Mouse (Mus musculus): ENCODE results near the gene Rbm20.
A peak's percentile ranks its signal among the peaks of the same experiment; 100 is the strongest.

The Rbm20 gene

DNA sequence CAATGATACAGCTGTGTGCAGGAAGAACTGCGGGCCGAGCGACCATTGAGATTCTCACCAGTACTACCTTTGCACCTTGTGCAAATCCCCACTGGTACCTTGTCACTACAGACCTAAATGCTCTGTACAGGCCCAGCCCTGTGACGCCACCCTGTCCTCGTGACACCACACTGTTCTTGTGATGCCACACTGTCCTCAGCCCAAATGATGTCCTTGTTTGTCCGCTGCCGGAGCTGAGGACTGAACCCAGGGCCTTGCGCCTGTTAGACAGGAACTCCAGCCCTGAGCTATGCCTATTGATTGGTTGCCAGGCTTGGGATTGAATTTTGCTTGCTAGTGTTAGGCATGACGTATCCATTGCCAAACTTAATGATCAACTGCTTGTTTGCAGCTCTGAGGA lies 40.3 kb downstream of the Rbm20 start:
- DNase-seq (ENCODE audit: low spot score): no peak

- DNase-seq (ENCODE audit: low spot score): no peak
These were observed 45.1 kb downstream of the Rbm20 start for GRCm38 (mm10) chr19:53722186-53722585.

GRCm38 (mm10) chr19:53724053-53724452 lies 46.9 kb downstream of the Rbm20 start:
- DNase-seq (ENCODE audit: low spot score): no peak

GRCm38 (mm10) chr19:53726340-53726739 lies 49.2 kb downstream of the Rbm20 start:
- DNase-seq (ENCODE audit: low spot score): no peak

GRCm38 (mm10) chr19:53726755-53727154 lies 49.6 kb downstream of the Rbm20 start:
- DNase-seq (ENCODE audit: low spot score): no peak

GRCm38 (mm10) chr19:53727277-53727676 lies 50.2 kb downstream of the Rbm20 start:
- DNase-seq (ENCODE audit: low spot score): peak; percentile 10

DNA sequence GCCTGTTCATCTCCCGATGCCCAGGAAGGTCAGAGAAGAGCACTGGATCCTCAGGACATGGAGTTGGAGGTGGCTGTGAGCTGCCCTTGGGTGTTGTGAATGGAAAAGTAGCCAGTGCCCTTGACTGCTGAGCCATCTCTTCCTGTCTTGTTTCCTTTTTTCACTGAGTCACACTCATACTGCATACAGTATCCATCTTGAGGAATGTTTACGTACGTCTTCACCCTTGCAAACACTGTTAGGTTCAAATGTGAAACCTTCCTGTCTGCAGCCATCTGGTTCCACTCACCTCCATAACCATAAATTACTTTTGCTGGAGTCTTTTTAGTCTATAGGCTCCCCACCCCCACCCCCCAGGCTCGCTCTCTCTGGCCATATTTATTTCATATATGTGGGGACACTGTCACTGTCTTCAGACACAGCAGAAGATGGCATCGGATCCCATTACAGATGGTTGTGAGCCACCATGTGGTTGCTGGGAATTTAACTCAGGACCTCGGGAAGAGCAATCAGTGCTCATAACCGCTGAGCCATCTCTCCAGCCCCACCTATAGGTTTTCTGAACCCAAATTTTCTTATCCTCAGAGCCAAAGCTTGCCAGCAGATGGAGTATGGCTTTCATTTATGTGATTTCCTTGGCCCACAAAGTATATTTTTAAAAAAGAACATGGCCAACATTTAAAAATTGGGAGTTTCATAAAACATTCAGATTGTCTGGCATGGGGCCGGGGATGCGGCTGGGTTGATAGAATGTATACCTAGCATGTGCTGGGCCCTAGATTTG lies 51.0 kb downstream of the Rbm20 start:
- DNase-seq (ENCODE audit: low spot score): no peak

DNA sequence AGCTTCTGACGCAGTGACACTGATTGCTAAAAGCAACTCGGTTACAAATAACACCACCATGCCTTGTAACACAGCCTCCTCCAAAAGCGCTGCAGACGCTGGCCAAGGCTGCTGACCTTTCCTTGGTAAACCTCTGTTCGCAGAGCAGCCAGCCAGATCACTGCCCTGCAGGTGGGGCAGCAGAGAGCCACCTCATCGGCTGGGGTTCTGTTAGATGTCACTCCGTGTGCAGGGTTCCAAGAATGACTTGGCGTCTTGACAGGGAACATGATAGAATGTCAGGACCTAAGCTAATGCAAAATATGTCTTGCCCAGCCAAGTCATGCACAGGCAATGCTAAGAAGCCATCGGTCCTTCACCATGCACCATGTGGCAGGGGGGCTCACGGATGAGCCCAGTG lies 52.8 kb downstream of the Rbm20 start:
- DNase-seq (ENCODE audit: low spot score): no peak

DNA sequence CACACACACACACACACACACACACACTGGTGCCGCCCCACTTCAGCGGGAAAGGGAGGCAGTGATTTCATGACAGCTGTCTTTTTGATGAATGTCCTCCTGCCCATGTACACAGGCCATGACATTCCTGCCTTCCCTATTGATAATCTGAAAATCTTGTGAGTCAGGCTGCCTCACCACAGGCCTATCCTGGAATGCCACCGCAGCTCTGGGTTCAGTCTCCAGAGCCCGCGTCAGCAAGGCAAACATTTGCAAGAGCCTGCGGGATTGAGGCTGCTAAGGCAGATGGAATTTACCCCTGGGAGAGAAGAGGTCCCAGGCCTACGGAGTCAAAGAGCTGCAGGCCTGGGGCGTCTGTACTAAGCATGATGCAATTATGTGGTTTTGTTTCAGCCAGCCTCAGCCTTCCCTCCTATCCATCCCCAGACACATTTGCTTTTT lies 54.7 kb downstream of the Rbm20 start:
- DNase-seq (ENCODE audit: low spot score): no peak

DNA sequence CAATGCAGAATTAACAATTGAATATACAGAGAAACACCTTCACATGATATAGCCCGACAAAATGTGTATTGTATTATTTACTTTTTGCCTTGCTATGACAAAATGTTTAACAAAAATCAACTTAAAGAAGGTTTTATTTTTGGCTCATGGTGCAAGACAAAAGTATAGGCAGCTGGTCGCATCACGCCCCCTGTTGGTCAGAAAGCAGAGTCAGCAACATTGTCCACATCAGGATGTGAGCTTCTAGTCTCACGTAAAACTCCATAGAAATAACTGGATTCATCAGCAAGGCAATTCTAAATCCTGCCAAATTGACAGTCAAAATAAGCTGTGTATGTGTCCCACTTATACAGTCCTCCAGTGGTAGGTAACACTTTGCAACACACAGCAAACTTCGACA lies 57.7 kb downstream of the Rbm20 start:
- DNase-seq (ENCODE audit: low spot score): no peak

GRCm38 (mm10) chr19:53738701-53739131 lies 61.6 kb downstream of the Rbm20 start:
- DNase-seq (ENCODE audit: low spot score): no peak

GRCm38 (mm10) chr19:53739570-53740266 lies 62.6 kb downstream of the Rbm20 start:
- no peak for DNase-seq (ENCODE audit: low spot score)

DNA sequence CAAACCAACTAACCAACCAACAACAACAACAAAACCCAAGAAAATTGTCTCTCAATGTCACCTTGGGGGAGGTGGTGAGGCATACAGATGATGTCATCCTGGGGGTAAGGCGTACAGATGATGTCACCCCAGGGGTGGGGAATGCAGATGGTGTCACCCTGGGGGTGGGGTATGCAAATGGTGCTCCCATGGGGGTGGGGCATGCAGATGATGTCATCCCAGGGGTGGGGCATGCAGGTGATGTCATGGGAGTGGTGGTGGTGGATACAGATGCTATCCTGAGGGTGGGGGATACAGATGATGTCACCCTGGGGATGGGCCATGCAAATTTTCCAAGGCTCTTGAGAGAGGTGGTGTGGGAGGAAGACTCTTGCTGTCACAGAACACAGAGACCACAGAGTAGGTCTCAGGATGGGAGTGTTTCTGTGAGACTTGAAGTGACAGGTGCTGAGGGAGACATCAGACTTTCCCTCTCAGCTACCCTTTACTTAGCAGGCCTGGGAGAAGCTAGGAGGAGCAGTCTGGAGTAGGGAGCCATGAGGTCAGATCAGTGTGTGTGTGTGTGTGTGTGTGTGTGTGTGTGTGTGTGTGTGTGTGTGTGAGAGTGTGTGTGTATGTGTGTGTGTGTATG lies 63.8 kb downstream of the Rbm20 start:
- DNase-seq (ENCODE audit: low spot score): no peak

DNA sequence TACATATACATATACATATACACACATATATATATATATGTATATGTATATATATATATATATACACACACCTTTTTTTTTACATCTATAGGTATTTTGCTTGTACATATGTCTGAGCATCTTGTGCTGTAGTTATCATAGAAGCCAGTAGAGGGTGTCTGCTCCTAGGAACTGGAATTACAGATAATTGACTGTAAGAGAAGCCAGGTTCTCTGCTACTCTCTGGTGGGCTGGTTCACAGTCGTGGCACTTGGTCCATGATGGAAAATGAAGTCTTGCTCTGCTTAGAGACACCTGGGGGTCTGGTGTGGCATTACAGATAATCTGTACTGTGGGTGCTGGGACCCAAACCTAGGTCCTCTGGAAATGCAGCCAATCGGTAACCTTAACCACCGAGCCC lies 64.8 kb downstream of the Rbm20 start:
- no peak for DNase-seq (ENCODE audit: low spot score)

DNA sequence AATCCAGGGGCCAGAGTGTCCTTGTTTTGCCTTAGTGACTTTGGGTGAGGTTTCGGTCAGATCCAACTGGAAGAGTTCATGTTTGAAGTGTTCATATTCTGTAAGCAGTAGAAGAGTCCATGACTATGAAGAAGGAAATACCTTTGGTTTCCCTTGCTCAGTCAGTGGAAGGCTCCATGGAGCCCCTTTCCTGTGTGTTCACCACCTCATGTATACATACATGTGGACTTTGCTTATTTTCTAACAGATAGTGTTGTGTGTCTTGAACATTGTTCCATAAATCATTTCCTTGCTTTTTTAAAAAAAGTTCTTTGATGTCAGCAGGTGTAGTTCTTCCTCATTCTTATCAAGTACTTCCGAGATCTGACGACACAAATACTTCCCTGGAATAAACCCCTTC lies 68.2 kb downstream of the Rbm20 start:
- no peak for DNase-seq (ENCODE audit: low spot score)

GRCm38 (mm10) chr19:53746116-53746515 lies 69.0 kb downstream of the Rbm20 start:
- no peak for DNase-seq (ENCODE audit: low spot score)

GRCm38 (mm10) chr19:53748236-53748775 lies 71.2 kb downstream of the Rbm20 start:
- DNase-seq (ENCODE audit: low spot score): no peak

DNA sequence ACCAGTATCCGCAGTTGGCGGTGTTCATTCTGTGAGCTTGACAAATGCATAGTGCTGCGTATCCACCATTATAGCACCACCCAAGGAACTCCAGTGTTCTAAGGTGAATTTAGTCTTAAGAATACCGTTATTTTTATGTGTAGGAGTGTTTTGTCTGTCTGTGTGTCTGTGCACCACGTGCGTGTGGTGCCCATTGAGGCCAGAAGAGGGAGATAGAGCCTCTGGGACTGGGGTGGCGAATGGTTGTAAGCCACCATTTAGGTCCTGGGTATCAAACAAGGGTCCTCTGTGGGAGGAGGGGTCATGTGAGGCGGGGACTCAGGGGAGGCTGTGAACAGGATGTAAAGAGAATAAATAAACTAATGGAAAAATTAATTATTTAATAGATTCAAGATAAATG lies 72.2 kb downstream of the Rbm20 start:
- no peak for DNase-seq (ENCODE audit: low spot score)

DNA sequence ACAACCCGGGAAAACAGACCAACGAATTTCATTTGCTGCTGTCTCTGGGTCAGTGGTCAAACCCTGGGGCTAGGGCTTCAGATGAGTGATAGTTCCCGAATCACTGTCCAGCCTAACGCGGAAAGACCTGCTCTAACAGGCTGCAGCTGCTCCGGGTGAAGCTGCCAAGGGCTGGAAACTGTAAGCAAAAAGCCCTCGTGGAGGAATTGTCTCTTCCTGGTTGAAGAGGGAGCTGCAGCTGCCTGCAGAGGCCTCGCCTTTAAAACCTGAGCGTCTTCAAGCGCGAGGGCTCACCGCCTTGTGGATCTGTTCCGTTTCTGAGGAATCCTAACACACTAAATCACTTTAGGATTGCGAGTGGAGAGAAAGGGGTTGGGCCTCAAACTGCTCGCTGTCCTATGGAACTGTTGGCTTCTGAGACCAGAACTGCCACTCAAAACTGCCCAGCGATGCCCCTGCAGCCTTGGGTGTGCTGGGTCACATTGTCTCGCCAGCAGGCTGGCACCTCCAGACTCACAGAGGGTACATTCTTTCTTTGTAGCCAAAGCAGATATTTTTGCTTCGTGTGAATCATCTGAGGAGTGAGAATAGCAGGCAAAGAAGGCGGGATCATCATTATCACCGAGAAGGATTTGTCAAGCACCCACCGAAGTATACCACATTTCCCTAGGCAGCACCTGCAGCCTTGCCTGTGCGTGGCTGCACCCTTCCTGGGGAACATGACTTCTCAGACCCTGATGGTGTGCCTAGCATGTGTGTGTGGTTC lies 74.5 kb downstream of the Rbm20 start:
- DNase-seq (ENCODE audit: low spot score): no peak

GRCm38 (mm10) chr19:53752993-53753392 lies 75.9 kb downstream of the Rbm20 start:
- no peak for DNase-seq (ENCODE audit: low spot score)

GRCm38 (mm10) chr19:53754421-53754830 lies 77.3 kb downstream of the Rbm20 start:
- DNase-seq (ENCODE audit: low spot score): no peak

- no peak for DNase-seq (ENCODE audit: low spot score)
These were observed 78.2 kb downstream of the Rbm20 start for GRCm38 (mm10) chr19:53755346-53755745.
